Mouse (Mus musculus) lung, postnatal 25 days (tissue): Measurements from ENCODE around the gene Hpn.

Source experiments
- DNase-seq: peaks from one replicate; pipeline ENCODE4 v3.0.0; 2022; ENCODE audit warnings: low spot score

Gene Hpn

DNA sequence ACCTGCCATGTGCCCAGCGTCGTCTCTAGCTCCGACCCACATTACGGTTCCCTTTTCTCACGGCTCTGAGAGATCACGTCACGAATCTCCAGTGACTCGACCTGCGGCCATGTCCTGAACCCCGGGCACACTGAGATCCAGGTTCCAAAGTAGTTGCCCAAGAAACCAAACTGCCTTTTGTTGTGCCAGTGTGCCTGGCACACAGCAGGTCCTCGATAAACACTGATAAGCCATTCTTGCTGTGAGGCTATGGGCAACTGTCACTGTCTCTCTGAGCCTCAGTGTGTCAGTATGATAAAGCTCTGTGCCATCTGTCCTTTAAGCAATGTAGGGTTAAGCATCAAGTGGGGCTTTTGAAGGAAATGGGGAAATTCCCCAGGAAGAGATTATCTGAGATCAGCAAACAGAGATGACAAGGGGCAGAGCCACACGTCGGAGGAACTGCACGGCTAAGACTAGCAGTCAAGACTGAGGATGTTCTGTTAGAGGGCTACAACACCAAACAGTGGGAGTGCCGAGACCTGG lies 4.2 kb downstream of the Hpn start:
- DNase-seq, result no peak

DNA sequence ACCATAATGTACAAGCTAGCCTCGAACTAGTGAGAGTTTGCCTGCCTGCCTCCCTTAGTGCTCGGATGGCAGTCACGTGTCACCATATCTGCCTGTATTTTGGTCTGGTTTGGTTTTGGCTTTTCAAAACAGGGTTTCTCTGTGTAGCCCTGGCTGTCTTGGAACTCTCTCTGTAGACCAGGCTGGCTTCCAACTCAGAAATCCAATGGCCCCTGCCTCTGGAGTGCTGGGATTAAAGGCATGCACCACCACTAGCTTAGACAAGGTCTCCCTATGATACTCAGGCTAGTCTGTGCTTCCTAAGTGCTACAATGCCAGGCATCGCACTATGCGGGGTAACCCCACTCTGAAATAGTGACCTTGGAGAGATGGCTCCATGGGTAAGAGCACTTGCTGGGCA lies 5.3 kb downstream of the Hpn start:
- DNase-seq, result no peak

DNA sequence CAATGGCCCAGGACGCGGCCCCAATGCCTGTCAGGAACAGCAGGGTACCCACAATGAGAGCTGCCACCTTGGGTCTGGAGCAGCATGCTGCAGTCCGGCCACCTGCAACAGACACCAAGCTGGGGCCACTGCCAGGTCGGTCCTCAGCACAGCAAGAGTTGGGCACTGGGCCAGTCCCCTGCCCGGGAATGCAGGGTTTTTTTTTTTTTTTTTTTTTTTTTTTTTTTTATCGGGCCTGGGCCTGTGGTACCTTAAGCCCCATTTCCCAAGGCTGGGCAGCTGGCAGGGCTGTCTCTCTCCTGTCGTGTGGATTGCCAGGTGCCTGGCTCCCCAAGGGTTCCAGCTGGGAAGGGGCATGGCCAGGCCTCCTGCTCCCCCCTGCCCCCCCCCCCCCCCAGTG lies 6.0 kb downstream of the Hpn start:
- DNase-seq, result peak; percentile 39

DNA sequence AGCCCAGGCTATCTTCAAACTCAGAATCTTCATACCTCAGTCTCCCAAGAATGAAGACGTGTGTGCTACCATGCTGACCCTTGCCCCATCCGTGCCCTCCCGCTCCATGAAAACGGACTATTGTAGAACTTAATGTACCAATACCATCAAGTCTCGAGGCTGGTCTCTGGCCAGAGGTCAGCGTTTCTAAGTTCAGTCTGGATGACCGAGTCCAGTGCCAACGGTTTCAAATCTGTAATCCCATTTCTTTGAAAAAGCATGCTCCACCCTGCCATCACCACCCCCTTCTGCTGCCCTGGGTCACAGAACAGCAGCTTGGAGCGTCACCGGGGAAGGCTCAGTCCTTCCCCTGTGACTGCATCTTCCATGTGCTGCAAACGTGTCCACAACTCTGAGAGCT lies 7.3 kb downstream of the Hpn start:
- DNase-seq, result no peak

DNA sequence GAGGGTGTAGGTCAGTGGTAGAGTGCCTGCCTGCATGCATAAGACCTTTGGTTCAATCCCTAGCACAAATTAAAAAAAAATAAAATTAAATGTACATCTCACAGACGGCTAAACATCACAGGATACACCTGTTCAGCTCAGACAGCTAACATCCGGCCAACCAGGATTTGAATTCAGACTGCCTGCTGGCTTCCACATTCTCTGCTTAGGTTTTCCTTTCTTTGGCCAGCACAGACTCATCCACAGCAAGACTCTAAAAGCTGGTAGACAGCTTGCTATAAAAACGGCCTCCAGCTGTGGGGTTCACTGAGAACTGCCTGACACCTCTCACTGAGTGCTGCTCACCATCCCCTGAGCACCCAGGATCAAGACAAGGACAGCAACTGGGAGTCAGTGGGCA lies 8.9 kb downstream of the Hpn start:
- DNase-seq, result no peak

DNA sequence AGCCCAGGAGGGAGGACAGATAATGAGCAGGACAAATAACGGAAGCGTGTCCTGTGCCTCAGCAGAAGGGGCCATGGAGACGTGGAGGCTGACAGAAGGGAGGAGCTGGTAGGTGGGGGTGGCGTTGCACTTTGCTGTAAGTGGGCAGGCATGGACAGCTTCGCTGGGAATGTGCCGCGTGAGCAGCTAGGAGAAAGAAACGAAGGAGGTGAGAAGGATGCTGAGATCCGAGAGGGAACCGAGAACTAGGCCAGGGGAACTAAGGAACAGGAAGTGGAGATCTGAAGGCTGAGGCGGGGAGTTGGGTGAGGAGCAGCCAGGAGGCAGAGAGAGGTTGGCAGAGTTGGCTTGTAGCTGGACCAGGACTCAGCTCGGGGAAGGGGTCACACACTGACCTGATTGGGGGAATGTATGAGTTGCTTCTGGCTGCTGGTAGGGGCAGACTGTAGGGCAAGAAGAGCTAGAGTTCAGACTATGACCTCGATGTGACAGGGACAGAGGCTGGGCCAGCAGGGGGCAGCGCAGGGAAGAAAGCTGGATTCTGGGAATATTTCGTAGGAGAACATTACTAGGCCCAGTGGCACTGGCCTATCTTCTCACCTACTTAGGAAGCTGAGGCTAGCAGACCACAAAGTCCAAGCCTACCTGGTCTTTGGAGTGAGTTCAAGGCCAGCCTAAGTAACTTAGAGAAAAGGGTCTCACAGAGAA lies 9.9 kb downstream of the Hpn start:
- no peak for DNase-seq

DNA sequence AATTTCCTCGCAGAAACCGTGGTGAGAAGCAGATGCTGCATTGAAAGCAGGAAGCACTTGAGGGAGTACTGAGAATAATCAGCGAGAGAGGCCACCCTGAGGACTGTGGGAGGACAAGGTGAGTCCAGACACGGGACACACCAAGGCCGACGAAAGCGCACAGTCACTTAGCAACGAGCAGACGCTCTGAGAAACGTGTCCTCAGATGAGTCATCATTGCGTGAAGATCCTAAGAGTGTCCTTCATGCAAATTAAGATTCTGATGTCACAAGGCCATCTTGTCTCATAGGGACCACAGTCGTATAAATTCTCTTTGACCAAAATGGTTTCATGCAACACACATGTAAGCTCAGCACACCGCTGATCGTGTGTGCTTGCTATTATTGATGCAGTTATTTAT lies 14.3 kb downstream of the Hpn start:
- no peak for DNase-seq

DNA sequence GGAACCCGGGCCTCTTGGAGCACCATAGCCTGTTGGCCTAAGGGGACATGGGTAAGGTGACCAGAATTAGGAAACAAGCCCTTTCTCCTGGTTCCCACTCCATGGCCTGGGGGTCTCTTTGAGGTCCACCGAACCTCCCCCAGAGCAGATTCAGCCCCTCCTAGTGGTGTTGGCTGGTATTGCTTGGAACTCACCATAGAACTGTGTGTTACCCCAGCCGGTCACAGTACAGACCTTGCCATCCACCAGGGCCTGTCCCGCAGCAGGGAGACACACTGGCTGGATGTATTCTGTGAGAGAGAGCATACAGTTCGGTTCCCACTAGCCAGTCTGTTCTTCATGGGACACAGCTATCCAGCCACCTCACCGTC lies 15.5 kb downstream of the Hpn start:
- no peak for DNase-seq

DNA sequence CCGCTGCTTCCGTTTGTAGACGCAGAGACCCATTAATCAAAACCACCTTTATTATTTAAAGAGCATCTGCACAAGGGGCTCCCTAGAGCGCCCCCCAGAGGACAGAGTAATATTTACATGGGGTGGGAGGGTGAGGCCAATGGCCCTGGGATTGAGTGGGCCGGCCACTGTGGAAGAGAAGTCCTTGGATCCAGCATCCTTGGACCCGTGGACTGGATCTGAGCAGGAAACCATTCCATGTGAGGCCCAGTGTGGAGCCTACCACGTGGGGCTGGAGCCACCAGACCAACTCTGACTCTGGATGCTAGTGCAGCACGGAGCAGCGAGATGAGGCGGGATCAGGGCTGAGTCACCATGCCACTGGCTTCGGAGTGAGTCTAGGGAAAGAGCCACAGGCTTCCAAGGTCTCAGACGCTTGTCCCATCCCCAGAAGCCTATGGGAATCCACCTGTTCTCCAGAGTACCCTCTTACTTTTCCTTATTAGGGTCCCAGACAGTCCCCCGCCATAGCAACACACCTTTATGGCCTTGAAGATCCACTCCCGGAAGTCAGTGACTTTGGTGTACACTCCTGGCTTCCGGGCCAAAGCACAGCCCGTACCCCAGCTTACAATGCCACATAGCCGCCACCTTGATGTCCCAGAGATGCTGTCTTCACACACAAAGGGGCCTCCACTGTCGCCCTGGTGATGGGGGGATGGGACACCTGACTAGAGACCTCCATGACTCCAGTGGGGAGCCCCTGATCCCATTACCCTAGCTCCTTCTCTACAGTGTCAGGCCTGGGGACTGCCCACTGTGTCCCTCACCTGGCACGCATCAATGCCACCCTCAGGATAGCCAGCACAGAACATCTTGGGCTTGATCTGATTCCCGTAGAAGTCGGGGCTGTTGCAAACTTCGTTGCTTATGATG lies 16.1 kb downstream of the Hpn start:
- DNase-seq, result no peak

DNA sequence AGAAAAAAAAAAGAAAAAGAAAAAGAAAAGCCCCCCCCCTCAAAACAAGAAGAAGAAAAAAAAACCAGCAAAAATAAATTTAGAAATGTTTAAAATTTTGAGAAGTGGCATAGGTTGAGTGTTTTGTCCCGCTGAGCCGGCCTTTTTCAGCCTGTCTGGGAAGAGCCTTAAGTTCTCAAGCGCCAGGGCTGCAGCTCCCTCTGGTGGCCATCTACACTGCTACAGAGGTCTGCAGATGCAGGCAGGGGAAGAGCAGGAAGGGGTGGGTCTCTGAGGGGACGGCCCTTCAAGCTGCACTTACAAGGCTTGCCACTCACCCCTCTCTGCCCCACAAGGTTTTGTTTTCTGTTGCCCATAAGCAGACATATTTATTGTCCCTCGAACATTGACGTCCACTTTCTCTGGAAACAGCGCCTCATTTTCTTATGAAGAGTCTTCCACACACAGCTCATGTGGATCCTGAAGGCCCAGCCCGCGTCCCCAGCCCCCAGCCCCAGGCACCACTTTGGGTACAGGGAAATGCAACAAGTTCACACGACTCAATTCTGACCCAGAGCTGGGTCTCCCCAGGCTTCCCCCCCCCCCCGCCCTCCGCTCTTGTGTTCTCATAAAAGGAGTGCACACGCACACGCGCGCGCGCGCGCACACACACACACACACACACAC lies 17.4 kb downstream of the Hpn start:
- DNase-seq, result peak; percentile 94

DNA sequence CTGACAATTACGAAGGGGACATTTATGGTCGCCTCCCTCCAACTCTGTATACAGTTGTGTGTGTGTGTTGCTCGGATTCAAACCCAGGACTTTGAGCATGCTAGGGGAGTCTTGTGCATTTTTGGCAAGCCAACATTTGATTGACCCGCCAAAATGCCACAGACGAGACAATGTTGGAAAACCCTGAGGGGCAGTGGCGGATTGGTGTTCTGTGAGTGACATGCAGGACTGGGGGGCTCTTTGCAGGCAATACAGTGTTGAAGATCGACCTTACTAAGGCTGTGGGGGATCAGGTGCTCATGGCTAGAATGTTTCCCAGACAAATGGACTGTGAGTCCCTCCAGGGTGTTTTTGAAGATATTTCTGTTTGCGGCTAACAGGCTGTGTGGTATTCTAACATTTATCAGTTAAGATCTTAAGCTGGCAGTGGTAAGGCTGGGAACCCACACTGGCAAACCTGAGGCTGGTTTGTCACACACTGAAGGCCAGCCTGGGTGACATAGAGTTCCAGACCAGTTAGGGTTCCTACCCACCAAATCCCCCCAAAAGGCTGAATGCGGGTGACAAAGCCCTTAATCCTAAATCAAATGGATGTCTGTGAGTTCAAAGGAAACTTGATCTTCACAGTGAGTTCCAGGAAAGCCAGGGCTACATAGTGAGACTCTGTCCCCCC lies 18.1 kb downstream of the Hpn start:
- DNase-seq, result no peak

DNA sequence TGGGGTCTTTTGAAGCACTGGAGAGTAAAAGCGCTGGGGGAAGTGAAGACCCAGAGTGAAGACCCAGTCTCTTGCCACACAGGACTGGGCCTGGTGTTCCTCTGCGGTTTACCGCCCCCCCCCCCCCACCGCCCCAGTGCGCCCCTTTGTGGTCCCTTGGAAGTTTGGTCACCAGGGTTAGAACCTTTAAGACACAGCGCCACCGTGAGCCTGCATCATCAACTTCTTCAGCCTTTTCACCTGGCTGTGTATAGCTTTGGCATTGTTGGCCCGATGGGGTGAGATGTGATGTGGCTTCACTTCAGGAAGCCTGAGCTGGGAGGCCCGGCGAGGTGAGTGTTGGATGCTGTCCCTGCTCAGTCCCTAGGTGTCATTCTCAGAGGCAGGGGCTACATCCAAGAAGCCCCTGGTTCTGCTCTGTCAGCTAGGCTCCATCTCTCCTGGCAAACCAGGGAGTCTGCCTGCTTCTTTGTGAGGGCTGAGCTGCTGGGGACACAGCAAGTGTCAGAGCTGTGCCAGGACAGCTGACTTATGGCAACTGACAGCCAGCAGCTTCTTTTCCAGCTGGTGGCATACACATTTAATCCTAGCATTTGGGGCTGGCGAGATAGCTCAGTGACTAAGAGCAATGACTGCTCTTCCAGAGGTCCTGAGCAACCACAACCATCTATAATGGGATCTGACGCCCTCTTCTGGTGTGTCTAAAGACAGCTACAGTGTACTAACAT lies 20.2 kb downstream of the Hpn start:
- DNase-seq, result no peak

DNA sequence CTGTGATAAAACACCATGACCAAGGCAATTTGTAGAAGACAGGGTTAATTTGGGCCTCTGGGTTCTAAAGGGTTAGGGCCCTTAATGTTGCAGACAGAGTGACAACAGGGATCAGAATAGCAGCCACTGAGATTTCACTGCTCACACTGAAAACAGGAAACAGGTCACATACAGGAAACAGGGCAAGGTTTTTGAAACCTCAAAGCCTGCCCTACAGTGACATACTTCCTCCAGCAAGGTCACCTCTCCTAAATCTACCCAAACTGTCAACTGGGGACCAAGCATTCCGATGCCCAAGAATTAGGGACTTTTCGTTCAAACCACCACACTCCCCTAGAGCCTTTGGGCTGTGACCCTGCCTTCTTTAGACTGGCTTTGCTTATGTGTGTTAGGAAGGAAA lies 25.4 kb downstream of the Hpn start:
- peak; percentile 50 for DNase-seq

DNA sequence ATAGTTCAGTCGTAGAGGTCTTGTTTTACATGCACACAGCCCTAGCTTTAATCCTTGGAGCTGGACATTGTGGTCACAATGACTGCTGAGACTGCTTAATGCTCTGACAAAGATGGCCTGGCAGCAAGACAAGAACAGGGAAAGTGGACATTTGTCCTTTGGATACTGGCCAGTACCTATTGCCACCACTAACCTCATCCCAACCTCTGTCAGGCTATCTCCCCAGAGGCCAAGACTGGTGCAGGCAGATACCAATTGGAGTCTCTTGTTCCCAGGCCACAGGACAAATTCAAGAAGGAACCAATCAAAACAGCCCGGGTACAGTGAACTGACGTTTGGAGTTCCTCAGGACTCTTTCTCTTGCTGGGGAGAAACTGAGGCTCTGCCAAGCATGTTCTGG lies 26.9 kb downstream of the Hpn start:
- no peak for DNase-seq

DNA sequence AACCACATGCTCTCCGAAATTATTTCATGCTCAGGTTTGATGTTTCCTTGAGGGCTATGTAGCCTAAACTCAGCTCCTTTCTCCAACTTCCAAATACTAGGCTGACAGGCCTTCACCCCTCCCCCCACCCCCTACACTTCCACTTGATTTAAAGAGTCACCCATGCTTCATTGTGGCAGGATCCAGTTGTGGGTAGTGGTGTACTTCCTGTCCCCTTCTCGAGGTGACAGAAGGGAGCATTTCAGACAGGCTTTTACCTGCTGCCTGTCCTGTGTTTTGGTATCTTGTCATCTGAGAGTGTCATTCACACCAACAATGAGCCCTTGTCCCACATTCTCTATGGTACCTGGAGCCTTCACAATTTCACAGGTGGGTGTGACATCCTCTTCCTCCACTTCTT lies 27.8 kb downstream of the Hpn start:
- no peak for DNase-seq

DNA sequence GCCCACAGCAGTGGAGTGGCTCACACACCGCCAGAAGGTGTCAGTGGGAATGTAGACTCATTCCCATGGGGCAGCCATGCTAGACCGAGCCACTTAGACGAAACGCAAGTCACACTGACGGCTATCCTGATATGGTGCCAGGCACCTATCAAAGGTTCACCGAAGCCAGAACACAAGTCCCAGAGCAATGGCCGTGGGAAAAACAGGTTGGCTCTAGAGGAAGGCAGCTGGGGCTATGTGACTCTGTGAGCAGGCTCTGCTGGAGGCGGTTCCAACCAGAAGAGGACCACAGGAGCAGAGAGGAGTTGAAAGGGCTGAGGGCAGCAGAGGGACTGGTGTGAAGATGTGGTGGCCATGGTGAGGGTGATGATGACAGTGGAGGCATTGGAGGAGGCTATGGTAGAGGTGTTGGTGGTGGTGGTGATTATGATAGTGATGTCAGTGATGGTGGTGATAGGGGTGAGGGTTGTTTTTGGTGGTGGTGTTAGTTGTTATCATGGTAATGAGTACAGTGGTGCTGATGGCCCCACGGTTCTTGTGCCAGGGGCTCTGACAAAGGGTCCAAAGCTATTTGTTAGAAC lies 28.8 kb downstream of the Hpn start:
- no peak for DNase-seq

DNA sequence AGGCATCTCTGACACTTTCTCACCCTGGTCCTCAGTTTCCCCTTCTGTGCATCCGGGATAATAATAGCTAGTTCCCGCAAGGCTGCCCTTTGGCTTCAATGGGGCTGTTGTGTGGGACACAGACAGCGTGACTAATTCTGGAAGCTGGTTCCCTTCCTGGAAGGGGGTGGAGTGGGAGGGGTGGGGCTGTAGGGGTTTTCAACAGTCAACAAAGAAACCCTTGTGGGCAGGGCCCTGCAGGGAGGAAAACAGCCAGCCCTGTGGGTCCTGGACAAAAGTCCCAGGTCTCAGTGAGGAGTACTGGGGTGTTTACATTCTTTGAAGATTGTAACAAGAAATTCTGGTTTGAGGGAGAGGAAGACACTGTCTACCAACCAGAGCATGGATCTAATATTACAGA lies 29.9 kb downstream of the Hpn start:
- peak; percentile 61 for DNase-seq

DNA sequence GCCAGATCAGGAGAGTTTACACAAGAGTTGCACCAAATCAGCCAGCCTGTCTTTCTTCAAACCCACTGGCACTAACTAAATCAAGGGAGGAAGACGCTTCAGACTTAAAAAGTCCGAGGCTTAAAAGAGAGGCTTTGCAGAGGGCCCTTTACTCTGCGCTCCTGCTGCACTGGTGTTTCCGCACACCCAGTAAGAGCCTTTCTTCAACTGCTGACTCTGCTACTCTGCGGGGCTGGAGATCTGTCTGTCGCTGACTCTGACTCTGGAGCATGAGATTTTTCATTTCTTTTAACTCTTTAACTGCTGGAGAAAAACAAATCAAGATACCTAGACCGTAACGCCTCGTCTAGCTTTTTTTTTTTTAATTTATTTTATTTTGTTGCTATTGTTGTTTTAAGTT lies 30.9 kb downstream of the Hpn start:
- DNase-seq, result no peak

DNA sequence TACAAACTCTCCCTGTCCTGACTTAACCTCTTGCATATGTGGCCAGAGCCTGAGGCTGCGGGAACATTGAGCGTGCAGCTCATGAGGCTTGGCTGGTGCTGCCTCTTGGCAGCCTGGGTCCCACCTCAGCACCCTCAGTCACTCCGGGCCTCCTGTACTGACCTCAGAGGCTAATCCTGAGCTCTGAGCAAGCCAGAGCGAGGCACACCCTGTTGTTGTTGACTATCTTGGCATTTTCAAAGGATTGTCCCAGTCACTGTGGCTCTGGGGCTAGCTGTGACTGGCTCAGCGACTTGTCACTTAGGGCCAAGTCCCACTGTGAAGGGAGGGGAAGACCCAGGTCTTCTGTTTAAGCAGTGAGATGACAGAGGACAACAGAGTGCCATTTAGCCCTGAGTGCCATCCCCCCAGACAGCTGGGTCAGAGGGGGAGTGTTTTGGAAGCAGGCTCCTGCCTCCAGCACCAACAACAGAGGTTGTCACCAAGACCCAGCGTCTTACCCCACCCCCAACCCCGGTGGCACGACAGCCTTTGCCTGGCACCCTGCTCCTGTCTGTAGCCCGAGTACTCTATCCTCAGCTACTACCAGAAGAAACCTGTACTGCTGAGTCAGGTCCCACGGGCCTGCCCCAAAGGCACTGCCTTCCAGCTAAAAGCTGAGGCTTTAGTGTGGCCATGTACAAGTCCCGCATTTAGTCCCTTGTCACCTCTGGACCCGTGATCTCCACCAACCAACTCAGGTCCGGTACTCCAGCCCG lies 32.1 kb downstream of the Hpn start:
- peak; percentile 54 for DNase-seq

DNA sequence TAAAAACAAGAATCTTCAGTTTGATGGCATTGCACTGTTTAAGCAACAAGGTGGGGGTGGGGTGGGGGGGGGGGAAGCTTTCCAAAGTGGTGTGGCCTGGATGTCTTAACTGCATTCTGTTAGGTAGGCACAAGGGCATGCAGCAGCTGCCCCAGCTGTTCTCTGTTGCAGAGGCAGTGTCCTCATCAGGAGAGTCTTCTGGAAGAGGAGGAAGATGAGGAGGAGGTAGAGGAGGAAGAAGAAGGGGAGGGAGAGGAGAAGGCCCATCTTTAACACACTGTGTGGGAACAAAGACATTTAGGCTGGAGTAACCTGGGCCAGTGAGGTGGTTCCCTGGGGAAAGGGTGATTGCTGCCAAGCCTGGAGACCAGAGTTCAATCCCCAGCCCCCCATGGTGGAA lies 33.0 kb downstream of the Hpn start:
- DNase-seq, result no peak

DNA sequence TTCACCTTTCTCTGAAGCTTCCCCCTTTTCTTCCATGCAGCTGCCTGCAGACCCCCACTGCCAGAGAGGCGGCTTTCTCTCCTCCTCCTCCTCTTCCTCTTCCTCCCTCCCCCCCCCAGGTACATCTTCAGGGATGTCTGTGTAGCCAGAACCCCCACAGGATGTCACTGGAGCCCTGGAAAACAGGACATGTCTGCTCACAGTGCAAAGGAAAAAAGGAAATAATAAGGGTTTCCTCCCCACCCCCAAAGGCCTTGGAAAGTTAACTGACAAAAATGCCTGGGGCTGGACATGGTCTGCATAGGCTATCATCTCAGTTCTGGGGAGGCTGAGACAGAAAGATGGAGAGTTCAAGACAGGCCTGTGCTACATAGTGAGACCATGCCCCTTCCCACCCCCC lies 34.0 kb downstream of the Hpn start:
- no peak for DNase-seq
